ENCODE assay signal across 9 mouse cellular contexts in genomic region chr11:7055455-7056017, GRCm38 (mm10). TPM values are rescaled to one million over a fixed set of nuclear protein-coding genes. Genes with fewer than 3 reads are reported as not detected.
DNase-seq lines count a peak whose midpoint lies in the region; ATAC-seq and TF ChIP-seq lines count a peak whose summit lies in the region.
"Had no signal": no experiment of that assay in that cellular context is flagged by ENCODE, and none has a peak within 500 bp of the region (broad histone marks: within the 10 kb centered on the region; RNA-seq: fewer than 3 reads in every experiment).

No protein-coding gene starts in this region.

- H3K27ac ChIP-seq in lung, embryonic 16.5 days (ENCODE audit: low read length): no peak overlapping the region
- H3K27ac ChIP-seq in embryonic facial prominence, embryonic 15.5 days (replicated peaks): peak overlapping the region; percentile 25; the same call in 1 of the 2 replicates
- H3K27ac ChIP-seq in heart, postnatal 0 days (ENCODE audit: low read depth): peak overlapping the region; percentile 80

- TF ChIP-seq CTCF in heart, postnatal 0 days (IDR thresholded peaks at IDR 0.05; ENCODE audit: low read depth): no peak

- DNase-seq in lung, postnatal 36 days: no peak
- DNase-seq in heart, postnatal 0 days (ENCODE audit: low spot score): peak; percentile 52
- DNase-seq in left cerebral cortex, postnatal 36 days (ENCODE audit: low spot score in 2 of 2): peak; percentile 68 to 81
- peak; percentile 7 for DNase-seq in skeletal muscle tissue, adult 2 months (ENCODE audit: low read depth, low spot score)
- DNase-seq in liver (no peak), MN1 (ENCODE audit: low spot score) (no peak)

- intact Hi-C loops in left cerebral cortex, postnatal 36 days (cut with DNase I): loop anchor here (2.0 to 5.0 kb wide), 2 partner anchors 39 to 82 kb away; no protein-coding TSS in a partner anchor

- no peak overlapping the region for H3K9ac ChIP-seq in lung, embryonic 16.5 days (ENCODE audit: low read length)
- H3K9ac ChIP-seq in embryonic facial prominence, embryonic 15.5 days: no peak overlapping the region
- peak overlapping the region; percentile 31 for H3K9ac ChIP-seq in heart, postnatal 0 days (replicated peaks; ENCODE audit: low read depth, low read length)

- ATAC-seq in lung, embryonic 16.5 days (ENCODE audit: low read depth): peak; percentile 80
- ATAC-seq in embryonic facial prominence, embryonic 15.5 days (ENCODE audit: insufficient number of reproducible peaks, low FRiP score, low TSS enrichment, low read depth): peak; percentile 63
- peak; percentile 88 for ATAC-seq in heart, postnatal 0 days (ENCODE audit: insufficient read depth, low read depth)
- ATAC-seq: Patski had no signal

- no peak for TF ChIP-seq EP300 in heart, postnatal 0 days (IDR thresholded peaks at IDR 0.05; ENCODE audit: low read depth)

- H3K4me1 ChIP-seq in lung, embryonic 16.5 days (replicated peaks; ENCODE audit: control insufficient read depth, insufficient read depth, low read length): peaks cover 7% of the 10 kb centered on the region; the same call in 1 of the 2 replicates
- peaks cover 14% of the 10 kb centered on the region for H3K4me1 ChIP-seq in embryonic facial prominence, embryonic 15.5 days
- peaks cover 16% of the 10 kb centered on the region for H3K4me1 ChIP-seq in heart, postnatal 0 days (ENCODE audit: control insufficient read depth, insufficient read depth)

- no peaks in the 10 kb centered on the region for H3K9me3 ChIP-seq in lung, embryonic 16.5 days (ENCODE audit: control insufficient read depth, low read length)
- no peaks in the 10 kb centered on the region for H3K9me3 ChIP-seq in embryonic facial prominence, embryonic 15.5 days (replicated peaks)
- no peaks in the 10 kb centered on the region for H3K9me3 ChIP-seq in heart, postnatal 0 days (replicated peaks; ENCODE audit: control insufficient read depth, low read length)

- H3K4me3 ChIP-seq in lung, embryonic 16.5 days (ENCODE audit: low read length): no peak overlapping the region
- no peak overlapping the region for H3K4me3 ChIP-seq in embryonic facial prominence, embryonic 15.5 days (replicated peaks)
- H3K4me3 ChIP-seq in heart, postnatal 0 days (ENCODE audit: low read depth, low read length): peak overlapping the region; percentile 21

- peak overlapping the region; percentile 21 for H3K4me2 ChIP-seq in lung, embryonic 16.5 days (ENCODE audit: low read depth, low read length)
- peak overlapping the region; percentile 17 for H3K4me2 ChIP-seq in embryonic facial prominence, embryonic 15.5 days (replicated peaks)
- H3K4me2 ChIP-seq in heart, postnatal 0 days (ENCODE audit: low read depth, low read length): peak overlapping the region; percentile 54

- no peaks in the 10 kb centered on the region for H3K36me3 ChIP-seq in lung, embryonic 16.5 days (ENCODE audit: control insufficient read depth, insufficient read depth, low read length)
- H3K36me3 ChIP-seq in embryonic facial prominence, embryonic 15.5 days: no peaks in the 10 kb centered on the region
- no peaks in the 10 kb centered on the region for H3K36me3 ChIP-seq in heart, postnatal 0 days (replicated peaks; ENCODE audit: control insufficient read depth, insufficient read depth, low read length)

- WGBS in lung, embryonic 16.5 days: 13% methylated on average over 14 of the region's 14 CpGs
- WGBS in embryonic facial prominence, embryonic 15.5 days: 11% methylated on average over 14 of the region's 14 CpGs
- WGBS in heart, postnatal 0 days: 9% methylated on average over 14 of the region's 14 CpGs

- H3K27me3 ChIP-seq in lung, embryonic 16.5 days (ENCODE audit: control insufficient read depth, insufficient read depth, low read depth, low read length): peaks cover 14% of the 10 kb centered on the region
- H3K27me3 ChIP-seq in embryonic facial prominence, embryonic 15.5 days: peaks cover 48% of the 10 kb centered on the region
- H3K27me3 ChIP-seq in heart, postnatal 0 days (ENCODE audit: control insufficient read depth, insufficient read depth, low read length): peaks cover 44% of the 10 kb centered on the region
- H3K27me3 ChIP-seq: Patski had no signal

RNA-seq across cellular contexts. Expression of gene Adcy1, which starts 7.8 kb away (rescaled TPM):
- polyA plus RNA-seq in lung, embryonic 16.5 days (2015; fragmentation: Nextera tagmentation; extraction: Ambion mirVana): 0.54 and 0.65 TPM in 2 replicates
- polyA plus RNA-seq in embryonic facial prominence, embryonic 15.5 days (2015; fragmentation: Nextera tagmentation; extraction: Ambion mirVana): 1.1 and 1.3 TPM in 2 replicates
- 1.6 and 2.9 TPM in 2 replicates for total RNA-seq in heart, postnatal 0 days (2014; rRNA removed; ENCODE audit: low replicate concordance)
- polyA plus RNA-seq in heart, postnatal 0 days (2015; fragmentation: Nextera tagmentation; extraction: Ambion mirVana): 0.22 and 0.30 TPM in 2 replicates
- 100 to 1,000 TPM; 264 to 305 TPM for total RNA-seq in left cerebral cortex, postnatal 36 days (2021)

Comparison
In these comparisons a context has a peak if more than half of its experiments do, and no peak if none do; other contexts are left out.
1. DNase-seq: peak in heart, postnatal 0 days (single experiment), left cerebral cortex, postnatal 36 days (2 of 2) and skeletal muscle tissue, adult 2 months (single experiment); none in lung, postnatal 36 days (single experiment), liver (single experiment) and MN1 (single experiment).
2. Peak in every context shown above with its lines, with median percentiles within 50 percentile points of each other: ATAC-seq and H3K4me2 ChIP-seq.